Comparison of ENCODE assay signal across 9 mouse cellular contexts in the genomic region with DNA sequence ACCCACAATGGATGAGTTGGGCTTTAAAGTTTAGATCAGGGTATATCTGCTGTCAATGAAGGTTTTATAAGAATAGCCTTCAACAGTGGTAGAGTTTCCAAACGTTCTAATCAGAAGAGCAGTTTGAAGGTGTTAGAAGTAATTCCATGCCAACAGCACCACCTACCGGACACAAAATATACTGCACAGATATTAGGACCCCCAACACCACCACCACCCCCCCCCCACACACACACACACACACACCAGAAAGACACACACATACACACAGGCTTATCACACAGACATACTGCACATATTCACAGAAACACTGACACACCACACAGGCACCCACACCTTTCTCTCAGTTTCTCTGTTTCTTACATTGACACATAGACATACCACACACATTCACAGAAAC. TPM values are rescaled to one million over a fixed set of nuclear protein-coding genes. Genes with fewer than 3 reads are reported as not detected.
DNase-seq lines count a peak whose midpoint lies in the region; ATAC-seq and TF ChIP-seq lines count a peak whose summit lies in the region.
"Had no signal": no experiment of that assay in that cellular context is flagged by ENCODE, and none has a peak within 500 bp of the region (broad histone marks: within the 10 kb centered on the region; RNA-seq: fewer than 3 reads in every experiment).

No protein-coding gene starts in this region.

- dilution Hi-C loops in CH12.LX (cut with MboI; ENCODE audit: extremely low pct_ligation_motif_present, extremely low pct_unique_long_range_greater_than_20kb, low sequenced_read_pairs): no loop called here

- no peak for TF ChIP-seq POLR2A in CH12.LX (IDR thresholded peaks at IDR 0.05; ENCODE audit: low read depth, low read length)
- no peak for TF ChIP-seq POLR2A in cortical plate, adult 2 months (IDR thresholded peaks at IDR 0.05; ENCODE audit: extremely low read depth, insufficient read depth, low read length)

- peak; percentile 40 to 93; a peak in 3 of 4 replicates for TF ChIP-seq CTCF in CH12.LX (conservative IDR thresholded peaks at IDR 0.05 in 1 of 2, IDR thresholded peaks at IDR 0.05 in 1 of 2; ENCODE audit: low read depth in 2 of 2, low read length in 2 of 2)
- TF ChIP-seq CTCF in cortical plate, adult 2 months (IDR thresholded peaks at IDR 0.05; ENCODE audit: extremely low read depth, insufficient read depth, low read length): peak; percentile 53

- DNase-seq in heart, adult 11 months: peak; percentile 68
- no peak for DNase-seq in heart, embryonic 10.5 days (ENCODE audit: low spot score)
- peak; percentile 74 for DNase-seq in CH12.LX (ENCODE audit: extremely low read depth)
- peak; percentile 70 for DNase-seq in heart, postnatal 4 days
- peak; percentile 31 for DNase-seq in layer of hippocampus, adult 9-10 months (ENCODE audit: low spot score)
- DNase-seq in midbrain, embryonic 11.5 days (ENCODE audit: low spot score, missing footprints): peak; percentile 98
- DNase-seq in yolk sac, embryonic 10.5 days (ENCODE audit: low spot score): peak; percentile 49

- no peaks in the 10 kb centered on the region for H3K27me3 ChIP-seq in heart, embryonic 10.5 days (ENCODE audit: insufficient read depth, poor library complexity, severe bottlenecking)
- no peaks in the 10 kb centered on the region for H3K27me3 ChIP-seq in CH12.LX (replicated peaks)
- H3K27me3 ChIP-seq in midbrain, embryonic 11.5 days (ENCODE audit: control insufficient read depth, insufficient read depth, low read length): no peaks in the 10 kb centered on the region

- 0% methylated on average over 2 of the region's 2 CpGs for WGBS in heart, embryonic 10.5 days
- 6% methylated on average over 2 of the region's 2 CpGs for WGBS in midbrain, embryonic 11.5 days

- peak; percentile 95 for TF ChIP-seq RAD21 in CH12.LX (IDR thresholded peaks at IDR 0.05; ENCODE audit: low read depth, low read length)

- in situ Hi-C loops in CH12.LX (cut with MboI; ENCODE audit: low pct_ligation_motif_present, low pct_unique_long_range_greater_than_20kb, low sequenced_read_pairs): loop anchor here (5.0 to 10.0 kb wide), 2 partner anchors 52 to 60 kb away; no protein-coding TSS in a partner anchor

- TF ChIP-seq EP300 in CH12.LX (IDR thresholded peaks at IDR 0.05; ENCODE audit: low read length): no peak

- no peaks in the 10 kb centered on the region for H3K79me2 ChIP-seq in CH12.LX (replicated peaks; ENCODE audit: control insufficient read depth, extremely low read depth, insufficient read depth, poor library complexity, severe bottlenecking)

- H3K27ac ChIP-seq in heart, embryonic 10.5 days: no peak overlapping the region
- H3K27ac ChIP-seq in CH12.LX (ENCODE audit: insufficient read depth, low read depth): no peak overlapping the region
- no peak overlapping the region for H3K27ac ChIP-seq in cortical plate, adult 2 months (ENCODE audit: insufficient read depth, low read length)
- no peak overlapping the region for H3K27ac ChIP-seq in midbrain, embryonic 11.5 days (ENCODE audit: low read depth, low read length)

- ATAC-seq in midbrain, embryonic 11.5 days (ENCODE audit: low FRiP score): peak; percentile 46; the same call in 1 of the 2 replicates

- H3K9me3 ChIP-seq in heart, embryonic 10.5 days: no peaks in the 10 kb centered on the region
- no peaks in the 10 kb centered on the region for H3K9me3 ChIP-seq in CH12.LX (replicated peaks; ENCODE audit: low read length)
- H3K9me3 ChIP-seq in midbrain, embryonic 11.5 days (ENCODE audit: control insufficient read depth, low read length): no peaks in the 10 kb centered on the region

- H3K9ac ChIP-seq in CH12.LX (ENCODE audit: insufficient read depth, low read depth): no peak overlapping the region
- H3K9ac ChIP-seq in midbrain, embryonic 11.5 days (ENCODE audit: low read length): no peak overlapping the region

- peaks cover 4% of the 10 kb centered on the region; the same call in 1 of the 2 replicates for H3K36me3 ChIP-seq in heart, embryonic 10.5 days
- H3K36me3 ChIP-seq in CH12.LX (replicated peaks in 1 of 2; ENCODE audit: control insufficient read depth in 1 of 2, insufficient read depth in 1 of 2, low read length in 1 of 2): no peaks in the 10 kb centered on the region
- H3K36me3 ChIP-seq in midbrain, embryonic 11.5 days (ENCODE audit: control insufficient read depth, insufficient read depth, low read length): no peaks in the 10 kb centered on the region

- peaks cover 9% of the 10 kb centered on the region; the same call in 1 of the 2 replicates for H3K4me1 ChIP-seq in heart, embryonic 10.5 days
- peaks cover 3 to 11% of the 10 kb centered on the region in 2 experiments; a peak in 3 of 4 replicates for H3K4me1 ChIP-seq in CH12.LX (ENCODE audit: control insufficient read depth in 1 of 2, insufficient read depth in 2 of 2)
- H3K4me1 ChIP-seq in cortical plate, adult 2 months (ENCODE audit: control insufficient read depth, insufficient read depth, low read length): peaks cover 2% of the 10 kb centered on the region; the same call in 1 of the 2 replicates
- H3K4me1 ChIP-seq in midbrain, embryonic 11.5 days (ENCODE audit: control insufficient read depth, insufficient read depth, low read length): no peaks in the 10 kb centered on the region

- H3K4me2 ChIP-seq in CH12.LX (ENCODE audit: insufficient read depth, low read depth, poor library complexity, severe bottlenecking): no peak overlapping the region
- H3K4me2 ChIP-seq in midbrain, embryonic 11.5 days: no peak overlapping the region

- no peak overlapping the region for H3K4me3 ChIP-seq in heart, embryonic 10.5 days
- H3K4me3 ChIP-seq in CH12.LX (replicated peaks in 1 of 3; ENCODE audit: low read depth in 2 of 3, low read length in 2 of 3, poor library complexity in 1 of 3): no peak overlapping the region
- H3K4me3 ChIP-seq in cortical plate, adult 2 months (ENCODE audit: insufficient read depth, low read length): no peak overlapping the region
- no peak overlapping the region for H3K4me3 ChIP-seq in midbrain, embryonic 11.5 days (ENCODE audit: low read depth, low read length)

TF ChIP-seq in CH12.LX, 34 proteins besides CTCF, POLR2A, EP300 and RAD21:
- TF ChIP-seq MAZ (IDR thresholded peaks at IDR 0.05; ENCODE audit: low read depth, low read length) (peak; percentile 23; the same call in 1 of the 2 replicates), SMC3 (IDR thresholded peaks at IDR 0.05; ENCODE audit: low read depth, low read length) (peak; percentile 98), IRF4 (IDR thresholded peaks at IDR 0.05; ENCODE audit: low read depth, low read length) (peak; percentile 43; the same call in 1 of the 2 replicates), ZNF384 (IDR thresholded peaks at IDR 0.05; ENCODE audit: low read depth, low read length) (no peak), ZC3H11A (IDR thresholded peaks at IDR 0.05; ENCODE audit: low read depth, low read length) (peak; percentile 96), JUND (conservative IDR thresholded peaks at IDR 0.05; ENCODE audit: low read depth, low read length) (0 out of 2 replicates have a peak, but pooled peaks have one; percentile 11), CHD1 (IDR thresholded peaks at IDR 0.05; ENCODE audit: low read depth, low read length) (no peak)

RNA-seq across cellular contexts. Expression of a gene that starts 33.3 kb away (rescaled TPM):
- 293 and 360 TPM in 2 replicates for polyA plus RNA-seq in heart, embryonic 10.5 days (2016; fragmentation: Nextera tagmentation; extraction: Ambion mirVana)
- total RNA-seq in CH12.LX (2012; rRNA removed) (38.4 and 43.4 TPM in 2 replicates), CH12.LX (2014; rRNA removed) (30.8 and 35.4 TPM in 2 replicates)
- 45.0 and 47.1 TPM in 2 replicates for polyA plus RNA-seq in CH12.LX (2012; ENCODE audit: insufficient read length, low read depth)
- 99.2 and 118 TPM in 2 replicates for polyA plus RNA-seq in cortical plate, adult 2 months (2012; rRNA removed)
- total RNA-seq in heart, postnatal 4 days (2021): 100 to 1,000 TPM; 250 to 254 TPM
- 93.7 and 98.4 TPM in 2 replicates for polyA plus RNA-seq in midbrain, embryonic 11.5 days (2014; fragmentation: Nextera tagmentation; extraction: Ambion mirVana)

RNA-seq across cellular contexts. Expression of a gene that starts 33.3 kb away (rescaled TPM):
- 0.90 and 0.93 TPM in 2 replicates for polyA plus RNA-seq in heart, embryonic 10.5 days (2016; fragmentation: Nextera tagmentation; extraction: Ambion mirVana)
- total RNA-seq in CH12.LX (2012; rRNA removed) (3.1 and 3.3 TPM in 2 replicates), CH12.LX (2014; rRNA removed) (3.2 and 3.9 TPM in 2 replicates)
- 2.2 and 3.1 TPM in 2 replicates for polyA plus RNA-seq in CH12.LX (2012; ENCODE audit: insufficient read length, low read depth)
- 0.15 and 0.23 TPM in 2 replicates for polyA plus RNA-seq in cortical plate, adult 2 months (2012; rRNA removed)
- total RNA-seq in heart, postnatal 4 days (2021): under 1 TPM; 0.50 to 0.91 TPM
- polyA plus RNA-seq in midbrain, embryonic 11.5 days (2014; fragmentation: Nextera tagmentation; extraction: Ambion mirVana): 0.40 TPM in 1 of 2 replicates, not detected in the other
- total RNA-seq: layer of hippocampus, postnatal 25 days had no signal
